Mouse (Mus musculus) CH12.LX (cell line): ENCODE measurements around the gene Srebf2. TPM values are rescaled to one million over a fixed set of nuclear protein-coding genes. Genes with fewer than 3 reads are reported as not detected.

Source experiments
- DNase-seq: peaks from one replicate; pipeline ENCODE4 v3.0.0-alpha.2; 2013; ENCODE audit errors: extremely low read depth
- H3K27ac ChIP-seq: 2 replicates; pipeline ENCODE4 v1.5.1; 2012; ENCODE audit warnings: low read depth, mild to moderate bottlenecking, control low read depth, moderate library complexity; ENCODE audit not compliant: insufficient read depth
- H3K27me3 ChIP-seq: replicated peaks from 2 replicates; pipeline ENCODE3; 2012; ENCODE audit warnings: inconsistent platforms
- H3K36me3 ChIP-seq, 2 experiments: replicated peaks in 1 of 2; 2 replicates each; pipeline versions ENCODE3 to v1.6.1; 2012; ENCODE audit warnings: inconsistent platforms in 1 of 2, low read length in 1 of 2, mild to moderate bottlenecking in 1 of 2, mixed read lengths in 1 of 2, moderate library complexity in 1 of 2; ENCODE audit not compliant: control insufficient read depth in 1 of 2, insufficient read depth in 1 of 2
- H3K4me1 ChIP-seq, 2 experiments: 2 replicates each; pipeline ENCODE4 v1.6.1; 2012; ENCODE audit warnings: inconsistent platforms in 1 of 2, moderate library complexity in 1 of 2; ENCODE audit not compliant: insufficient read depth in 2 of 2, control insufficient read depth in 1 of 2
- H3K4me2 ChIP-seq: 2 replicates; pipeline ENCODE4 v1.6.1; 2012; ENCODE audit warnings: low read depth, mild to moderate bottlenecking, control low read depth; ENCODE audit not compliant: poor library complexity, insufficient read depth, severe bottlenecking
- H3K4me3 ChIP-seq, 3 experiments: fragments of 150-350 bp in 1 of 3; sonication (generic) in 1 of 3; replicated peaks in 1 of 3; 2 replicates each; pipeline versions ENCODE3 to v1.5.1; 2011 to 2012; ENCODE audit warnings: low read depth in 2 of 3, low read length in 2 of 3, mild to moderate bottlenecking in 2 of 3, moderate library complexity in 2 of 3, control low read depth in 1 of 3, improper control_type of control experiment in 1 of 3, inconsistent platforms in 1 of 3, mixed read lengths in 1 of 3; ENCODE audit not compliant: poor library complexity in 1 of 3
- H3K79me2 ChIP-seq: replicated peaks from 2 replicates; pipeline ENCODE4 v1.6.1; 2012; ENCODE audit warnings: mild to moderate bottlenecking, moderate library complexity; ENCODE audit not compliant: control insufficient read depth, poor library complexity, insufficient read depth, severe bottlenecking; ENCODE audit errors: extremely low read depth
- H3K9ac ChIP-seq: 2 replicates; pipeline ENCODE4 v1.6.1; 2012; ENCODE audit warnings: low read depth, mild to moderate bottlenecking, control low read depth, moderate library complexity; ENCODE audit not compliant: insufficient read depth
- H3K9me3 ChIP-seq: replicated peaks from 2 replicates; pipeline ENCODE3; 2012; ENCODE audit warnings: low read length, inconsistent platforms, mixed read lengths
- BHLHE40 ChIP-seq: IDR thresholded peaks from 2 replicates; pipeline ENCODE4 v1.6.1; 2011; ENCODE audit warnings: mild to moderate bottlenecking, low read depth, low read length, improper control_type of control experiment
- CHD1 ChIP-seq: IDR thresholded peaks from 2 replicates; pipeline ENCODE4 v1.6.1; 2012; ENCODE audit warnings: low read depth, low read length, improper control_type of control experiment, inconsistent platforms
- CHD2 ChIP-seq: IDR thresholded peaks from 2 replicates; pipeline ENCODE4 v1.6.1; 2011; ENCODE audit warnings: low read length, improper control_type of control experiment
- EP300 ChIP-seq: IDR thresholded peaks from 2 replicates; pipeline ENCODE4 v1.6.1; 2011; ENCODE audit warnings: low read length, improper control_type of control experiment
- ETS1 ChIP-seq: conservative IDR thresholded peaks from 2 replicates; pipeline ENCODE4 v1.6.1; 2012; ENCODE audit warnings: low read depth, mild to moderate bottlenecking, inconsistent platforms, low read length, improper control_type of control experiment, moderate library complexity
- HCFC1 ChIP-seq: IDR thresholded peaks from 2 replicates; pipeline ENCODE4 v1.6.1; 2012; ENCODE audit warnings: low read depth, mild to moderate bottlenecking, inconsistent platforms, low read length, improper control_type of control experiment
- JUN ChIP-seq: IDR thresholded peaks from 2 replicates; pipeline ENCODE4 v1.6.1; 2011; ENCODE audit warnings: low read depth, mild to moderate bottlenecking, low read length, improper control_type of control experiment, moderate library complexity; ENCODE audit not compliant: insufficient read depth
- JUND ChIP-seq: conservative IDR thresholded peaks from 2 replicates; pipeline ENCODE4 v1.6.1; 2011; ENCODE audit warnings: low read depth, low read length, improper control_type of control experiment
- KAT2A ChIP-seq: IDR thresholded peaks from 2 replicates; pipeline ENCODE4 v1.6.1; 2012; ENCODE audit warnings: low read length, improper control_type of control experiment, inconsistent platforms; ENCODE audit not compliant: insufficient replicate concordance
- MAFK ChIP-seq: IDR thresholded peaks from 2 replicates; pipeline ENCODE4 v1.6.1; 2011; ENCODE audit warnings: low read length, improper control_type of control experiment; ENCODE audit not compliant: insufficient replicate concordance
- MAX ChIP-seq: IDR thresholded peaks from 2 replicates; pipeline ENCODE4 v1.6.1; 2011; ENCODE audit warnings: low read length, improper control_type of control experiment
- MAZ ChIP-seq: IDR thresholded peaks from 2 replicates; pipeline ENCODE4 v1.6.1; 2012; ENCODE audit warnings: low read depth, mild to moderate bottlenecking, inconsistent platforms, low read length, improper control_type of control experiment, moderate library complexity
- MYC ChIP-seq: IDR thresholded peaks from 2 replicates; pipeline ENCODE4 v1.6.1; 2011; ENCODE audit warnings: low read depth, mild to moderate bottlenecking, improper control_type of control experiment, low read length
- PAX5 ChIP-seq: IDR thresholded peaks from 2 replicates; pipeline ENCODE4 v1.6.1; 2012; ENCODE audit warnings: low read length, inconsistent platforms, mixed read lengths
- POLR2A ChIP-seq: IDR thresholded peaks from 2 replicates; pipeline ENCODE4 v1.6.1; 2011; ENCODE audit warnings: low read depth, mild to moderate bottlenecking, improper control_type of control experiment, low read length
- RAD21 ChIP-seq: IDR thresholded peaks from 2 replicates; pipeline ENCODE4 v1.6.1; 2011; ENCODE audit warnings: low read depth, mild to moderate bottlenecking, low read length, improper control_type of control experiment, moderate library complexity
- TBP ChIP-seq: conservative IDR thresholded peaks from 2 replicates; pipeline ENCODE4 v1.6.1; 2011; ENCODE audit warnings: low read depth, low read length, improper control_type of control experiment
- ZKSCAN1 ChIP-seq: IDR thresholded peaks from 2 replicates; pipeline ENCODE4 v1.6.1; 2012; ENCODE audit warnings: low read depth, inconsistent platforms, low read length, improper control_type of control experiment, borderline replicate concordance
- ZNF384 ChIP-seq: IDR thresholded peaks from 2 replicates; pipeline ENCODE4 v1.6.1; 2012; ENCODE audit warnings: low read depth, low read length, improper control_type of control experiment, inconsistent platforms
- dilution Hi-C: fragments of 300-500 bp; cut with MboI; formaldehyde crosslinking; loops from 2 replicates; pipeline ENCODE4 v1.14.3; 2020; ENCODE audit warnings: low sequenced_read_pairs; ENCODE audit not compliant: extremely low pct_unique_long_range_greater_than_20kb, extremely low pct_ligation_motif_present
- in situ Hi-C: fragments of 300-500 bp; cut with MboI; formaldehyde crosslinking; loops from 3 replicates; pipeline ENCODE4 v1.14.3; 2019; ENCODE audit warnings: low sequenced_read_pairs, low pct_ligation_motif_present, low pct_unique_long_range_greater_than_20kb, mixed read lengths
- polyA plus RNA-seq: library from polyadenylated mRNA; unstranded; fragments of >175 nt; gene quantifications from 2 replicates; pipeline ENCODE4 v1.2.1, GENCODE M21; 2012; ENCODE audit warnings: low read depth; ENCODE audit not compliant: insufficient read length
- total RNA-seq, 2 experiments: library from RNA; depleted of rRNA; stranded (reverse); fragments of 300-350 nt in 1 of 2; fragments of >200 nt in 1 of 2; gene quantifications; 2 replicates each; pipeline ENCODE4 v1.2.3; 2012 to 2014

Gene Srebf2
- total and polyA plus RNA-seq, 3 experiments: 94.3 to 253 (median 159) TPM

GRCm38 (mm10) chr15:82224602-82225215 is 77.7 kb downstream of the Srebf2 start:
- TF ChIP-seq JUND (no peak), MYC (no peak), HCFC1 (no peak), BHLHE40 (peak; percentile 29; the same call in 1 of the 2 replicates), MAFK (no peak), MAZ (no peak)
- TF ChIP-seq, all 38 proteins: peak for 1
- peaks cover 18% of the 10 kb centered on the region for H3K79me2 ChIP-seq
- peaks cover 5 to 10% of the 10 kb centered on the region in 2 experiments for H3K36me3 ChIP-seq
- no peak for DNase-seq
- H3K9ac ChIP-seq: no peak overlapping the region; the same call in 1 of the 2 replicates
- dilution Hi-C loops: no loop called here
- H3K4me2 ChIP-seq: peak overlapping the region; percentile 42; the same call in 1 of the 2 replicates
- peaks cover 27 to 71% of the 10 kb centered on the region in 2 experiments for H3K4me1 ChIP-seq
- H3K9me3 ChIP-seq: no peaks in the 10 kb centered on the region
- peak overlapping the region; percentile 72 to 89 (median 86) for H3K4me3 ChIP-seq
- peak overlapping the region; percentile 87 for H3K27ac ChIP-seq
- in situ Hi-C loops: no loop called here
- no peaks in the 10 kb centered on the region for H3K27me3 ChIP-seq

DNA sequence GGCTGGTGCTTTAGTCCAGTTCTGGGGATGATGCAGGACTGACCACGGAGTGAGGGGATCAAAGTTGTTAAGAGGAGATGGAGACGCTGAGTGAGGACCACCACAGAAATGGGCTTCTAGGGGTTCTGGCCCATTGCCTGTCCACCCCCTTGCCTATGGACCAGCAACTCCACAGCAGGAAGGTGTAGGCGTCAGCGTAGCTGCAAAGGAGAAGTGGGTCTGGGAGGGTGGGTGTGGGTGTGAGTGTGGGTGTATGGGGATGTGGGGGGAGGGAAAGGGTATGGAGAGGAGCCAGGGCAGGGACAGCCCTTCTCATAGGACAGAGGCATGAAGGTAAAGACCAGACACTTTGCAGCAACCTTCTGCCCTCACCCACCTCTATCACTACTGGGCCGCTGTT is 78.8 kb downstream of the Srebf2 start:
- peak overlapping the region in 1 of 3 experiments; percentile 12 for H3K4me3 ChIP-seq
- no peaks in the 10 kb centered on the region for H3K9me3 ChIP-seq
- dilution Hi-C loops: no loop called here
- TF ChIP-seq PAX5: no peak
- TF ChIP-seq CHD2: no peak
- TF ChIP-seq TBP: no peak
- no peak for TF ChIP-seq JUN
- TF ChIP-seq ZKSCAN1: no peak
- TF ChIP-seq RAD21: no peak
- no peak for TF ChIP-seq POLR2A
- TF ChIP-seq KAT2A: no peak
- no peak for TF ChIP-seq MAX
- TF ChIP-seq CHD1: no peak
- TF ChIP-seq HCFC1: no peak
- TF ChIP-seq ZNF384: no peak
- no peak for TF ChIP-seq ETS1
- TF ChIP-seq EP300: no peak
- no peak for TF ChIP-seq MYC
- peaks cover 18% of the 10 kb centered on the region for H3K79me2 ChIP-seq
- H3K36me3 ChIP-seq: peaks cover 5 to 10% of the 10 kb centered on the region in 2 experiments
- H3K9ac ChIP-seq: no peak overlapping the region
- no peak overlapping the region for H3K4me2 ChIP-seq
- in situ Hi-C loops: no loop called here
- no peak overlapping the region; the same call in 1 of the 2 replicates for H3K27ac ChIP-seq
- no peaks in the 10 kb centered on the region for H3K27me3 ChIP-seq
- DNase-seq: no peak
- peaks cover 32 to 73% of the 10 kb centered on the region in 2 experiments for H3K4me1 ChIP-seq
